Mouse (Mus musculus): Measurements from ENCODE around the gene Gm2022. TPM values are rescaled to one million over a fixed set of nuclear protein-coding genes. Genes with fewer than 3 reads are reported as not detected.

Gene Gm2022
- not detected for polyA plus RNA-seq (2015; fragmentation: Illumina TruSeq; extraction: RNeasy Lipid Tissue Mini Kit (QIAGEN cat#74804); ENCODE audit: insufficient read depth, low replicate concordance)

GRCm38 (mm10) chr12:87895070-87895469 lies at the start of gene Gm2022:
Gene Gm2022 (plus strand): TSS chr12:87895370.

GRCm38 (mm10) chr12:87873772-87874171 lies 21.4 kb upstream of the Gm2022 start, which contains the start of gene Gm2016:
Gene Gm2016 (plus strand): TSS chr12:87874072.

GRCm38 (mm10) chr12:87919721-87920120 lies 24.6 kb downstream of the Gm2022 start, which contains the start of gene Gm2035:
Gene Gm2035 (minus strand): TSS chr12:87919857.

Other genes with a start within 250 kb of the Gm2022 start
- not detected for gene Gm21319, start 119.6 kb upstream of the Gm2022 start, polyA plus RNA-seq (2015; fragmentation: Illumina TruSeq; extraction: RNeasy Lipid Tissue Mini Kit (QIAGEN cat#74804); ENCODE audit: insufficient read depth, low replicate concordance)
- not detected for gene Gm21936, start 99.9 kb upstream of the Gm2022 start, polyA plus RNA-seq (2015; fragmentation: Illumina TruSeq; extraction: RNeasy Lipid Tissue Mini Kit (QIAGEN cat#74804); ENCODE audit: insufficient read depth, low replicate concordance)
- gene BB287469, start 78.8 kb upstream of the Gm2022 start, polyA plus RNA-seq (2015; fragmentation: Illumina TruSeq; extraction: RNeasy Lipid Tissue Mini Kit (QIAGEN cat#74804); ENCODE audit: insufficient read depth, low replicate concordance), result not detected
- gene Gm2001, start 53.0 kb upstream of the Gm2022 start, polyA plus RNA-seq (2015; fragmentation: Illumina TruSeq; extraction: RNeasy Lipid Tissue Mini Kit (QIAGEN cat#74804); ENCODE audit: insufficient read depth, low replicate concordance), result not detected
- not detected for gene Gm2016, start 21.3 kb upstream of the Gm2022 start, polyA plus RNA-seq (2015; fragmentation: Illumina TruSeq; extraction: RNeasy Lipid Tissue Mini Kit (QIAGEN cat#74804); ENCODE audit: insufficient read depth, low replicate concordance)
- not detected for gene Gm2035, start 24.5 kb downstream of the Gm2022 start, polyA plus RNA-seq (2015; fragmentation: Illumina TruSeq; extraction: RNeasy Lipid Tissue Mini Kit (QIAGEN cat#74804); ENCODE audit: insufficient read depth, low replicate concordance)
- not detected for gene Gm2042, start 58.7 kb downstream of the Gm2022 start, polyA plus RNA-seq (2015; fragmentation: Illumina TruSeq; extraction: RNeasy Lipid Tissue Mini Kit (QIAGEN cat#74804); ENCODE audit: insufficient read depth, low replicate concordance)
- gene Gm2075, start 116.5 kb downstream of the Gm2022 start, polyA plus RNA-seq (2015; fragmentation: Illumina TruSeq; extraction: RNeasy Lipid Tissue Mini Kit (QIAGEN cat#74804); ENCODE audit: insufficient read depth, low replicate concordance), result not detected
- not detected for gene Gm6803, start 123.4 kb downstream of the Gm2022 start, polyA plus RNA-seq (2015; fragmentation: Illumina TruSeq; extraction: RNeasy Lipid Tissue Mini Kit (QIAGEN cat#74804); ENCODE audit: insufficient read depth, low replicate concordance)
- gene Gm2056, start 131.6 kb downstream of the Gm2022 start, polyA plus RNA-seq (2015; fragmentation: Illumina TruSeq; extraction: RNeasy Lipid Tissue Mini Kit (QIAGEN cat#74804); ENCODE audit: insufficient read depth, low replicate concordance), result not detected
- gene Gm16368, start 188.3 kb downstream of the Gm2022 start, polyA plus RNA-seq (2015; fragmentation: Illumina TruSeq; extraction: RNeasy Lipid Tissue Mini Kit (QIAGEN cat#74804); ENCODE audit: insufficient read depth, low replicate concordance), result not detected

All from spleen, adult 10 weeks (tissue).